Mouse (Mus musculus) spleen, adult 2 months (tissue): Measurements from ENCODE around the gene Zmiz1.

Experiments
- CTCF ChIP-seq: fragments of 200-500 bp; IDR thresholded peaks from 2 replicates; pipeline ENCODE4 v1.5.1; 2011; ENCODE audit warnings: mild to moderate bottlenecking, inconsistent platforms; ENCODE audit not compliant: insufficient read depth, insufficient read length, insufficient replicate concordance; ENCODE audit errors: extremely low read depth
- POLR2A ChIP-seq: fragments of 200-500 bp; IDR thresholded peaks from 2 replicates; pipeline ENCODE4 v1.6.1; 2011; ENCODE audit warnings: low read depth, low read length, inconsistent platforms

- TF ChIP-seq CTCF (peak; percentile 37; the same call in 1 of the 2 replicates), POLR2A (no peak)
Measured at GRCm38 (mm10) chr14:25468891-25469529, 10.0 kb downstream of the Zmiz1 start.
